Mouse (Mus musculus) heart, embryonic 10.5 days (tissue): ENCODE results near the gene Egfr. TPM values are rescaled to one million over a fixed set of nuclear protein-coding genes. Genes with fewer than 3 reads are reported as not detected.

ENCODE experiments used
- DNase-seq: peaks from one replicate; pipeline ENCODE4 v3.0.0-alpha.2; 2017; ENCODE audit warnings: low spot score
- H3K27ac ChIP-seq: fragments of 300-500 bp; sonication (generic); 2 replicates; pipeline ENCODE4 v1.5.1; 2016; ENCODE audit warnings: mild to moderate bottlenecking
- H3K27me3 ChIP-seq: fragments of 300-500 bp; sonication (generic); 2 replicates; pipeline ENCODE4 v1.6.1; 2016; ENCODE audit warnings: mild to moderate bottlenecking; ENCODE audit not compliant: poor library complexity, insufficient read depth, severe bottlenecking
- H3K36me3 ChIP-seq: fragments of 300-500 bp; sonication (generic); 2 replicates; pipeline ENCODE4 v1.6.1; 2016; ENCODE audit warnings: mild to moderate bottlenecking, moderate library complexity
- H3K4me1 ChIP-seq: fragments of 300-500 bp; sonication (generic); 2 replicates; pipeline ENCODE4 v1.6.1; 2016; ENCODE audit warnings: mild to moderate bottlenecking
- H3K4me3 ChIP-seq: fragments of 300-500 bp; sonication (generic); 2 replicates; pipeline ENCODE4 v1.5.1; 2016; ENCODE audit warnings: mild to moderate bottlenecking, moderate library complexity
- H3K9me3 ChIP-seq: fragments of 300-500 bp; sonication (generic); 2 replicates; pipeline ENCODE4 v1.6.1; 2016; ENCODE audit warnings: mild to moderate bottlenecking, moderate library complexity
- WGBS: fragments of 180-500 bp; shearing (Covaris S2); methylation state at CpG from one replicate; pipeline ENCODE4 v1.1.7; 2016; 5-methylcytosine and 5-hydroxymethylcytosine counted together
- polyA plus RNA-seq: library from polyadenylated mRNA; unstranded; fragments of >200 nt; fragmentation: Nextera tagmentation; extraction: Ambion mirVana; gene quantifications from 2 replicates; pipeline ENCODE4 v1.2.1, GENCODE M21; 2016

The Egfr gene
- polyA plus RNA-seq, 1 experiment from 2014 or later, result 3.1 TPM

GRCm38 (mm10) chr11:16897681-16898080 is 145.7 kb downstream of the Egfr start:
- H3K9me3 ChIP-seq, result no peaks in the 10 kb centered on the region
- 86% methylated on average over 2 of the region's 2 CpGs for WGBS
- no peak for DNase-seq
- no peak overlapping the region for H3K4me3 ChIP-seq
- 0 out of 2 replicates have a peak, but pooled peaks cover 3% of the 10 kb centered on the region for H3K27me3 ChIP-seq
- H3K36me3 ChIP-seq, result no peaks in the 10 kb centered on the region
- no peaks in the 10 kb centered on the region for H3K4me1 ChIP-seq
- H3K27ac ChIP-seq, result no peak overlapping the region

- 0 out of 2 replicates have a peak, but pooled peaks cover 3% of the 10 kb centered on the region for H3K27me3 ChIP-seq
- H3K27ac ChIP-seq, result no peak overlapping the region
- H3K36me3 ChIP-seq, result no peaks in the 10 kb centered on the region
- peaks cover 6% of the 10 kb centered on the region; the same call in 1 of the 2 replicates for H3K4me1 ChIP-seq
- no peaks in the 10 kb centered on the region for H3K9me3 ChIP-seq
- DNase-seq, result no peak
- WGBS, result 83% methylated on average over 1 of the region's 1 CpGs
- no peak overlapping the region for H3K4me3 ChIP-seq
These were observed 148.2 kb downstream of the Egfr start for GRCm38 (mm10) chr11:16900182-16900581.

- DNase-seq, result no peak
- H3K27me3 ChIP-seq, result 0 out of 2 replicates have a peak, but pooled peaks cover 3% of the 10 kb centered on the region
These were observed 148.8 kb downstream of the Egfr start for GRCm38 (mm10) chr11:16900653-16901416.

GRCm38 (mm10) chr11:16904302-16905011 is 152.5 kb downstream of the Egfr start:
- H3K9me3 ChIP-seq, result no peaks in the 10 kb centered on the region
- no peak for DNase-seq
- H3K4me1 ChIP-seq, result peaks cover 6% of the 10 kb centered on the region; the same call in 1 of the 2 replicates
- H3K27ac ChIP-seq, result no peak overlapping the region
- H3K27me3 ChIP-seq, result no peaks in the 10 kb centered on the region
- H3K36me3 ChIP-seq, result no peaks in the 10 kb centered on the region
- H3K4me3 ChIP-seq, result no peak overlapping the region
- WGBS, result 73% methylated on average over 8 of the region's 8 CpGs

More at GRCm38 (mm10) chr11:16900653-16901416, 148.8 kb downstream of the Egfr start:
- Histone ChIP-seq H3K4me1 (peaks cover 6% of the 10 kb centered on the region; the same call in 1 of the 2 replicates), H3K36me3 (no peaks in the 10 kb centered on the region), H3K4me3 (no peak overlapping the region), H3K9me3 (no peaks in the 10 kb centered on the region), H3K27ac (no peak overlapping the region)
- 73% methylated on average over 8 of the region's 8 CpGs for WGBS

- H3K36me3 ChIP-seq, result no peaks in the 10 kb centered on the region
- H3K27me3 ChIP-seq, result no peaks in the 10 kb centered on the region
- H3K27ac ChIP-seq, result no peak overlapping the region
- H3K9me3 ChIP-seq, result no peaks in the 10 kb centered on the region
- DNase-seq, result no peak
- 55% methylated on average over 3 of the region's 3 CpGs for WGBS
- H3K4me1 ChIP-seq, result peaks cover 6% of the 10 kb centered on the region; the same call in 1 of the 2 replicates
- H3K4me3 ChIP-seq, result no peak overlapping the region
These were observed 153.0 kb downstream of the Egfr start for GRCm38 (mm10) chr11:16905012-16905332.

- H3K9me3 ChIP-seq, result no peaks in the 10 kb centered on the region
- DNase-seq, result no peak
- H3K4me1 ChIP-seq, result peaks cover 6% of the 10 kb centered on the region; the same call in 1 of the 2 replicates
- H3K4me3 ChIP-seq, result no peak overlapping the region
- H3K27ac ChIP-seq, result no peak overlapping the region
- no peaks in the 10 kb centered on the region for H3K36me3 ChIP-seq
- H3K27me3 ChIP-seq, result no peaks in the 10 kb centered on the region
- 92% methylated on average over 2 of the region's 2 CpGs for WGBS
These were observed 154.5 kb downstream of the Egfr start for GRCm38 (mm10) chr11:16906530-16906929.

- no peak for DNase-seq
- Histone ChIP-seq H3K27ac (no peak overlapping the region), H3K4me3 (no peak overlapping the region), H3K36me3 (no peaks in the 10 kb centered on the region), H3K27me3 (no peaks in the 10 kb centered on the region), H3K4me1 (peaks cover 6% of the 10 kb centered on the region; the same call in 1 of the 2 replicates), H3K9me3 (no peaks in the 10 kb centered on the region)
- WGBS, result 79% methylated on average over 1 of the region's 1 CpGs
These were observed 155.6 kb downstream of the Egfr start for GRCm38 (mm10) chr11:16907517-16908129.

- H3K9me3 ChIP-seq, result no peaks in the 10 kb centered on the region
- WGBS, result 73% methylated on average over 3 of the region's 3 CpGs
These were observed 162.8 kb downstream of the Egfr start for GRCm38 (mm10) chr11:16914756-16915155.

GRCm38 (mm10) chr11:16915850-16916249 is 163.8 kb downstream of the Egfr start:
- 84% methylated on average over 5 of the region's 5 CpGs for WGBS
- Histone ChIP-seq H3K9me3 (no peaks in the 10 kb centered on the region), H3K27ac (no peak overlapping the region), H3K4me1 (no peaks in the 10 kb centered on the region), H3K36me3 (no peaks in the 10 kb centered on the region), H3K27me3 (no peaks in the 10 kb centered on the region), H3K4me3 (no peak overlapping the region)
- no peak for DNase-seq

More at GRCm38 (mm10) chr11:16914756-16915155, 162.8 kb downstream of the Egfr start:
- no peak overlapping the region for H3K4me3 ChIP-seq
- H3K4me1 ChIP-seq, result no peaks in the 10 kb centered on the region
- no peak overlapping the region for H3K27ac ChIP-seq
- no peaks in the 10 kb centered on the region for H3K27me3 ChIP-seq
- no peaks in the 10 kb centered on the region for H3K36me3 ChIP-seq
- DNase-seq, result no peak

GRCm38 (mm10) chr11:16917512-16917911 is 165.5 kb downstream of the Egfr start:
- no peak overlapping the region for H3K4me3 ChIP-seq
- H3K9me3 ChIP-seq, result no peaks in the 10 kb centered on the region
- H3K4me1 ChIP-seq, result no peaks in the 10 kb centered on the region
- H3K36me3 ChIP-seq, result no peaks in the 10 kb centered on the region
- no peak overlapping the region for H3K27ac ChIP-seq
- 93% methylated on average over 2 of the region's 2 CpGs for WGBS
- no peak for DNase-seq
- H3K27me3 ChIP-seq, result no peaks in the 10 kb centered on the region

- Histone ChIP-seq H3K4me1 (no peaks in the 10 kb centered on the region), H3K36me3 (no peaks in the 10 kb centered on the region), H3K4me3 (no peak overlapping the region), H3K9me3 (no peaks in the 10 kb centered on the region), H3K27ac (no peak overlapping the region), H3K27me3 (no peaks in the 10 kb centered on the region)
- 83% methylated on average over 3 of the region's 3 CpGs for WGBS
- no peak for DNase-seq
These were observed 180.2 kb downstream of the Egfr start for GRCm38 (mm10) chr11:16932159-16932558.

GRCm38 (mm10) chr11:16935577-16936236 is 183.7 kb downstream of the Egfr start:
- Histone ChIP-seq H3K4me3 (no peak overlapping the region), H3K27ac (no peak overlapping the region), H3K9me3 (no peaks in the 10 kb centered on the region), H3K4me1 (no peaks in the 10 kb centered on the region), H3K27me3 (no peaks in the 10 kb centered on the region), H3K36me3 (no peaks in the 10 kb centered on the region)
- WGBS, result 69% methylated on average over 6 of the region's 6 CpGs
- DNase-seq, result no peak
